ENCODE assay signal across 34 mouse cellular contexts in the genomic region with DNA sequence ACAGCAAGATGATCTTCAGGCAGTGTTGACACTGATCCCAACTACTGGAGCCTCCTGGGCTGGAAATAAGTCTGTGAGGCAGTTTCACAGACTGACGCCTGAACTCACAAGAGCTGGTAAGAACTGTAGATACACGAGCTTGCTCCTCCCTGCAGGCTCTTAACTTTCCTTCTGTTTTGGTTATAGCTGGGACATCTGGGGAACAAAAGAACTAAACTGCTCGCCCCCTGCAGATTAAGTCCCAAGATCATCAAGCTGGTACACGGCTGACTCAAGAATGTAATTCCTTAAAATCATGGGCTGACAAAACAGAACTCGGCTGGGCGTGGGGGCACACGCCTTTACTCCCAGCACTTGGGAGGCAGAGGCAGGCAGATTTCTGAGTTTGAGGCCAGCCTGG. TPM values are rescaled to one million over a fixed set of nuclear protein-coding genes. Genes with fewer than 3 reads are reported as not detected.
"Had no signal": no experiment of that assay in that cellular context is flagged by ENCODE, and none has a peak within 500 bp of the region (broad histone marks: within the 10 kb centered on the region; RNA-seq: fewer than 3 reads in every experiment).

No protein-coding gene starts in this region.

- H3K4me1 ChIP-seq: hindbrain, embryonic 15.5 days; kidney, embryonic 15.5 days; limb, embryonic 10.5 days; limb, embryonic 12.5 days had no signal

- H3K4me3 ChIP-seq: heart, embryonic 13.5 days; heart, embryonic 15.5 days; hindbrain, embryonic 13.5 days; hindbrain, embryonic 15.5 days; kidney, embryonic 15.5 days; layer of hippocampus, adult 2 months; left cerebral cortex, adult 2 months; limb, embryonic 10.5 days; limb, embryonic 12.5 days; liver, embryonic 13.5 days; liver, embryonic 15.5 days had no signal

- H3K27me3 ChIP-seq: heart, embryonic 13.5 days; heart, embryonic 15.5 days; hindbrain, embryonic 13.5 days; hindbrain, embryonic 15.5 days; kidney, embryonic 15.5 days; limb, embryonic 12.5 days; liver, embryonic 13.5 days; liver, embryonic 15.5 days had no signal

- H3K9ac ChIP-seq: heart, embryonic 13.5 days; heart, embryonic 15.5 days; hindbrain, embryonic 13.5 days; hindbrain, embryonic 15.5 days; kidney, embryonic 15.5 days; limb, embryonic 12.5 days; liver, embryonic 13.5 days; liver, embryonic 15.5 days had no signal

- DNase-seq: gastrocnemius, postnatal 14 days; gastrocnemius, postnatal 36 days; heart, adult 11 months; heart, postnatal 14 days; heart, postnatal 36 days; kidney, adult 11 months; kidney, adult 2 months; kidney, adult 9 months; kidney, postnatal 14 days; kidney, postnatal 36 days; liver; liver, embryonic 13.5 days had no signal

- H3K36me3 ChIP-seq: heart, embryonic 15.5 days; hindbrain, embryonic 13.5 days; hindbrain, embryonic 15.5 days; limb, embryonic 10.5 days; limb, embryonic 12.5 days had no signal

- H3K27ac ChIP-seq: heart, embryonic 13.5 days; heart, embryonic 15.5 days; hindbrain, embryonic 13.5 days; hindbrain, embryonic 15.5 days; hindbrain, postnatal 0 days; kidney, embryonic 15.5 days; kidney, postnatal 0 days; layer of hippocampus, adult 2 months; left cerebral cortex, adult 2 months; limb, embryonic 10.5 days; limb, embryonic 12.5 days; liver, embryonic 13.5 days; liver, embryonic 15.5 days had no signal

RNA-seq across cellular contexts. Expression of gene Cldn20, which starts 1.8 kb away (rescaled TPM):
- total RNA-seq: gastrocnemius, adult 18-20 months; gastrocnemius, adult 8-10 months; gastrocnemius, postnatal 14 days; gastrocnemius, postnatal 36 days; heart, adult 8-10 months; heart, postnatal 14 days; heart, postnatal 36 days; hematopoietic stem cell, adult 5-6 weeks; layer of hippocampus, postnatal 25 days had no signal
- polyA plus RNA-seq: heart, embryonic 11.5 days; heart, embryonic 13.5 days; heart, postnatal 0 days; hindbrain, embryonic 11.5 days; intestine, embryonic 14.5 days; limb, embryonic 12.5 days; liver, embryonic 11.5 days; liver, embryonic 13.5 days; liver, embryonic 15.5 days had no signal
